Mouse (Mus musculus): ENCODE measurements around the gene Slc27a3. TPM values are rescaled to one million over a fixed set of nuclear protein-coding genes. Genes with fewer than 3 reads are reported as not detected.

Gene Slc27a3
- 3.7 and 5.9 TPM in 2 replicates for polyA plus RNA-seq (2012; rRNA removed)

GRCm38 (mm10) chr3:90389511-90390490 lies at the start of gene Slc27a3:
Gene Slc27a3 (minus strand): TSS chr3:90389938.
- Histone ChIP-seq H3K4me1 (ENCODE audit: control insufficient read depth, insufficient read depth, insufficient read length, low read length) (peaks cover 11% of the 10 kb centered on the region), H3K27me3 (ENCODE audit: control insufficient read depth, insufficient read depth, low read length) (no peaks in the 10 kb centered on the region), H3K27ac (ENCODE audit: insufficient read depth, low read depth, low read length) (no peak within 1 kb of the TSS), H3K4me3 (ENCODE audit: low read depth, low read length) (peak within 1 kb of the TSS; percentile 66), H3K36me3 (ENCODE audit: control insufficient read depth, insufficient read depth, low read length) (peaks cover 35% of the 10 kb centered on the region)
- 4% methylated on average over 55 of the region's 55 CpGs for WGBS
- TF ChIP-seq CTCF (IDR thresholded peaks at IDR 0.05; ENCODE audit: extremely low read depth, insufficient read length, insufficient replicate concordance, low read depth, low read length) (no peak), POLR2A (IDR thresholded peaks at IDR 0.05; ENCODE audit: low read depth, low read length) (no peak)

- H3K4me1 ChIP-seq (ENCODE audit: control insufficient read depth, insufficient read depth, insufficient read length, low read length): peaks cover 4% of the 10 kb centered on the region; the same call in 1 of the 2 replicates
- H3K27ac ChIP-seq (ENCODE audit: insufficient read depth, low read depth, low read length): no peak overlapping the region
- TF ChIP-seq POLR2A (IDR thresholded peaks at IDR 0.05; ENCODE audit: low read depth, low read length) (no peak), CTCF (IDR thresholded peaks at IDR 0.05; ENCODE audit: extremely low read depth, insufficient read length, insufficient replicate concordance, low read depth, low read length) (no peak)
- H3K27me3 ChIP-seq (ENCODE audit: control insufficient read depth, insufficient read depth, low read length): no peaks in the 10 kb centered on the region
- no peak overlapping the region for H3K4me3 ChIP-seq (ENCODE audit: low read depth, low read length)
- no peaks in the 10 kb centered on the region for H3K36me3 ChIP-seq (ENCODE audit: control insufficient read depth, insufficient read depth, low read length)
- WGBS: 55% methylated on average over 4 of the region's 4 CpGs
Measured at GRCm38 (mm10) chr3:90437131-90437530, 47.4 kb upstream of the Slc27a3 start.

- Histone ChIP-seq H3K36me3 (ENCODE audit: control insufficient read depth, insufficient read depth, low read length) (no peaks in the 10 kb centered on the region), H3K4me3 (ENCODE audit: low read depth, low read length) (peak overlapping the region; percentile 67; the same call in 1 of the 2 replicates), H3K27me3 (ENCODE audit: control insufficient read depth, insufficient read depth, low read length) (no peaks in the 10 kb centered on the region), H3K27ac (ENCODE audit: insufficient read depth, low read depth, low read length) (peak overlapping the region; percentile 72), H3K4me1 (ENCODE audit: control insufficient read depth, insufficient read depth, insufficient read length, low read length) (peaks cover 14% of the 10 kb centered on the region; the same call in 1 of the 2 replicates)
- WGBS: 31% methylated on average over 11 of the region's 11 CpGs
- no peak for TF ChIP-seq CTCF (IDR thresholded peaks at IDR 0.05; ENCODE audit: extremely low read depth, insufficient read length, insufficient replicate concordance, low read depth, low read length)
- TF ChIP-seq POLR2A (IDR thresholded peaks at IDR 0.05; ENCODE audit: low read depth, low read length): no peak
Measured at GRCm38 (mm10) chr3:90434073-90434730, 44.5 kb upstream of the Slc27a3 start.

GRCm38 (mm10) chr3:90433381-90434020 lies 43.8 kb upstream of the Slc27a3 start, which contains the start of gene Ints3:
Gene Ints3 (minus strand): TSS chr3:90433622.
- peak; percentile 81 for TF ChIP-seq POLR2A (IDR thresholded peaks at IDR 0.05; ENCODE audit: low read depth, low read length)
- no peak for TF ChIP-seq CTCF (IDR thresholded peaks at IDR 0.05; ENCODE audit: extremely low read depth, insufficient read length, insufficient replicate concordance, low read depth, low read length)
- H3K4me3 ChIP-seq (ENCODE audit: low read depth, low read length): peak within 1 kb of the TSS; percentile 67
- H3K27ac ChIP-seq (ENCODE audit: insufficient read depth, low read depth, low read length): peak within 1 kb of the TSS; percentile 91
- WGBS: 1% methylated on average over 52 of the region's 52 CpGs
- no peaks in the 10 kb centered on the region for H3K27me3 ChIP-seq (ENCODE audit: control insufficient read depth, insufficient read depth, low read length)
- H3K36me3 ChIP-seq (ENCODE audit: control insufficient read depth, insufficient read depth, low read length): no peaks in the 10 kb centered on the region
- H3K4me1 ChIP-seq (ENCODE audit: control insufficient read depth, insufficient read depth, insufficient read length, low read length): peaks cover 14% of the 10 kb centered on the region; the same call in 1 of the 2 replicates

GRCm38 (mm10) chr3:90432811-90433219 lies 43.1 kb upstream of the Slc27a3 start:
- H3K36me3 ChIP-seq (ENCODE audit: control insufficient read depth, insufficient read depth, low read length): no peaks in the 10 kb centered on the region
- TF ChIP-seq CTCF (IDR thresholded peaks at IDR 0.05; ENCODE audit: extremely low read depth, insufficient read length, insufficient replicate concordance, low read depth, low read length) (no peak), POLR2A (IDR thresholded peaks at IDR 0.05; ENCODE audit: low read depth, low read length) (no peak)
- 2% methylated on average over 12 of the region's 12 CpGs for WGBS

GRCm38 (mm10) chr3:90432348-90432747 lies 42.6 kb upstream of the Slc27a3 start:
- no peak for TF ChIP-seq POLR2A (IDR thresholded peaks at IDR 0.05; ENCODE audit: low read depth, low read length)
- no peak for TF ChIP-seq CTCF (IDR thresholded peaks at IDR 0.05; ENCODE audit: extremely low read depth, insufficient read length, insufficient replicate concordance, low read depth, low read length)
- Histone ChIP-seq H3K36me3 (ENCODE audit: control insufficient read depth, insufficient read depth, low read length) (no peaks in the 10 kb centered on the region), H3K27ac (ENCODE audit: insufficient read depth, low read depth, low read length) (no peak overlapping the region), H3K4me1 (ENCODE audit: control insufficient read depth, insufficient read depth, insufficient read length, low read length) (peaks cover 14% of the 10 kb centered on the region; the same call in 1 of the 2 replicates), H3K27me3 (ENCODE audit: control insufficient read depth, insufficient read depth, low read length) (no peaks in the 10 kb centered on the region), H3K4me3 (ENCODE audit: low read depth, low read length) (peak overlapping the region; percentile 67)
- 12% methylated on average over 2 of the region's 2 CpGs for whole genome bisulfite sequencing

More at GRCm38 (mm10) chr3:90432811-90433219, 43.1 kb upstream of the Slc27a3 start:
- peak overlapping the region; percentile 91 for H3K27ac ChIP-seq (ENCODE audit: insufficient read depth, low read depth, low read length)
- peak overlapping the region; percentile 67 for H3K4me3 ChIP-seq (ENCODE audit: low read depth, low read length)
- no peaks in the 10 kb centered on the region for H3K27me3 ChIP-seq (ENCODE audit: control insufficient read depth, insufficient read depth, low read length)
- H3K4me1 ChIP-seq (ENCODE audit: control insufficient read depth, insufficient read depth, insufficient read length, low read length): peaks cover 14% of the 10 kb centered on the region; the same call in 1 of the 2 replicates
